Mouse (Mus musculus): ENCODE data around the gene Creb5.
A peak's percentile ranks its signal among the peaks of the same experiment; 100 is the strongest.

Gene Creb5

DNA sequence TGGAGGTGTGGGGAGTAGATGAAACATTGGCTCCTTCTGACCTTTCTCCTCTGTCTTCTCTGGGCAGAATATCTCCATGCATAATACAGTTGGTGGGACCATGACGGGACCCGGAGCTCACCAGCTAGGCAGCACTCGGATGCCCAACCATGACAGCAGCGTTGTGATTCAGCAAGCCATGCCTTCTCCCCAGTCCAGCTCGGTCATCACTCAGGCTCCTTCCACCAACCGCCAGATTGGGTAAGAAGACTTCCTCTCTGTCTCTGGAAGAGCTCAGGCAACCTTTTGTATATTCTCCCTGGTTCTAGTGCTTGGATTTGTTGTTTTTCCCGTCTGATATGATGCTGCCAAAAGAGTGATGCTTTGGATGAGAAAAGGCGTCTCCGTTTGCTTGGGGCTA, 160.4 kb downstream of the Creb5 start:
- DNase-seq: no peak

DNA sequence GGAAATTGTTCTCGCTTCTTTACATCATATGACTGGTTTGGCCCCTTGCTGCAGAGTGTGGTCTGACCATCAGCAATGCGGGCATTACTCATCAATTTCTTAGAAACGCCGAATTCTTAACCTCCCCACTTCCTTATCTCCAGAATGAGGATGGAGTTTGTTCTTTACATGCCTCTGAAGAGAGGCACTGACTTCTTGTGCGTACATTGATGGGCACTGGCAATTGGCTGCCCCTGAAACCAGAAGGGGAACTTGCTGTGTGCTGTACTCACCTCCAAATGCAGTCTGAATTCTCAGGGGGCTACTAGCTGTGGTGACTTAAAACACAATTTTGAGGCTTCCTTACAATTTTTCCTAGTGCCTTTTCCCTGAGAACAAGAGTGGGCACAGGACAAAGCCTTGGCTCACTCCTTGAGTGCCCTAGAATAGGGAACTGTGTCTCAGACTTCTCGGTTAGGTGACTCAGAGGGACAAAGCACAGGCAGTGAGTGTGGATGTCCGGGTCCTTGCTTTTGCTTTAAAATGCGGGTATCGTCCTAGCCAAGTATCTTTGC, 161.3 kb downstream of the Creb5 start:
- no peak for DNase-seq

DNA sequence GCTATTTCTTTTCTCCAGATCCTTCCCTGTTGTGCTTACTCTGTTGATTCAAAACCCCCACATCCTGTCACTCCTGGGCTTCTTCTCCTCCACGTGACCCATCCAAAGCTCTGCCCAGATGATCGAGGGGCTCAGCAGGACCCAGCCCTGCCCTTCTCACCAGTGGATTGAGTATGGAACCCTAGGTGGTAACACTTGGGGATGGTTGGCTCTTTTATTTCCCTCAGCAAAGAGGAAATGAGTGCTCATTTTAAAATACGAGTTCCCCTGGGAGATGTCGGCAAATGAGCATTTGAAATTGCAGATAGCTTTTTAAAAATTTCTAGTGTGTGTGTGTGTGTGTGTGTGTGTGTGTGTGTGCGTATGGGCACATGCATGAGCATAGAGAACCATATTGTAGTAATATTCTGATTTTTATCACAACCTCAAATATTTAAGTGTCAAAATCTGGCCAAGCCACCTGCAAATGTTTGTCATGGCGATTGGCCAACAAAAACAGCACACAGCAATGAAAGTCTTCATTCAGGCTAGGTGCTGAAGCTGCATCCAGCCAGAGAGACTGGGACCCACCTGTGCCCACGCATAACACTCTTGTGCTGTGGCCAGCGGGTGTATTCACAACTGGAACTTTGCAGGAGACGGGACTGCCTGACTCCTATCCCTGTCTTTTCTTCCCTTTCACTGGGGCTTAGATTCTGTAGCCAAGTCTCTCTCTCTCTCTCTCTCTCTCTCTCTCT, 162.5 kb downstream of the Creb5 start:
- DNase-seq: no peak

DNA sequence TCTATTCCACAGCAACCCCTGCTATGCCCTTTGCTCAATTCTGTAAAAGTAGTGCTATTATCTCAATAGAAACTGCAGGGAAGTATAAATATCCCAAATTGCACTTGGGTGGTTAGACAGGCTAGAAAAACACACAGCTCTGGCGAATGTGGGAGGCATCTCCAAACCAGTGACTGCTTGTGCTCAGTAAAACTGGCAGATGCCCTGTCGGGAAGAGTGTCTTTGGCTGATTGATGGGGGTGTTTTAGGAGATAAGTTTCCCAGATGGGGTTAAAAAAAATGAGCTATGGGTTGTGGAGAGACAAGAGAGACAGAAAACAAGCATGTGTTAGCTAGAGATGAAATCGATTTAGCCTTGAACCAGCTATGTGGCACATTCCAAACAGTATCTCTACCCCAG, 163.4 kb downstream of the Creb5 start:
- DNase-seq: no peak

DNA sequence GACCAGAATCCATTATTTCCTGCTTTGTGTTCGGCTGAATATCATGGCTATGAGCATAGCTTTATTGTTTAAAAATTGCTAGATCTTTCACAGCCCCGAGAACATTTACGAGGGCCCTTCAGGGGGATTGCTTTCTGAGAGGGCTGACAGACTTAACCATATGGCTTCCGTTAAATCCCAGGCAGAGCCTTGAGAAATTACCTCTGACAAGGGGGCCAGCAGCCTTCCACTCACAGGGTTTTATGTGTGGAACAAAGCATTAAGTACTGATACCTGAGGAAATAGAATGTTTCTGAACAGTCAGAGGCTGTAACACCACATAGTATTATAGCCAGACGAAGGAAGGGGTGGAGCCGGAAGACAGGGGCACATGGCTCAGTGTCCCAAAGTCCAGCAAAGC, 165.2 kb downstream of the Creb5 start:
- no peak for DNase-seq

DNA sequence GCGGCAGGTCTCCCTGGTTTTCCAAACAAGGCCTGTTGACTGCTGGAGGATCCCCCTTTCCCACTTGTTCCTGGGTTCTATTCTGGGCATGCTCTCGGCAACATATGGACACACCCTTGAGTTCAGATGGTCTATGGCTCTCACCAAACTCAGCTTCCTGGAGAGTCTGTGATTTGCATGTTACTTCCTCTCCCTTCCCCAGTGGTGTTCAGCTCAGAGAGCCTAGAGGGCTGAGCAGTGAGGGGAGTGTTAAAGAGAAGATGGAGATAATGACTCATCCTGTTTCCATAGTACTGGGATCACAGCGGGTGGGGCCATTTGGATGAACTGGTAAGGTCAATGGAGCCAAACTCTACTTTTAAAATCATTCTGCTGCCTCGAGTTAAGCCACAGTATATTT, 168.4 kb downstream of the Creb5 start:
- DNase-seq: no peak

DNA sequence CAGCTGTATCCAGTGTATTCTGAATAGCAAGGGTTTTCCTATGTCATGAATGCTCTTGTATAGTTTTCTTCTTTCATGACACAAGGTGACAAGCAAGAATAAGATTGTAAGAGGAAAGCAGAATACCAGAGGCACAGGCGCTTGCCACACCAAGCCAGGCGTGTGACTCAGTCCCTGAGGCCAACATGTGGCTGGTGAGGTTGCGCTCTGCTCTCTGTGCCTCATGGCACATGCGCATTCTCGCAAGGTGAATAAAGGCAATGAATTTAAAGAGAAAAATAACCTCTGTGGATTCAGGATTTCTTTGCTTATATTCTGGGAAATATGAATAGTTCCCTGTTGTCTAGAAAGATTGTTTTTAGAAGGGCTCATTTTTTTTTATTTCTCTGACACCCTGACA, 169.0 kb downstream of the Creb5 start:
- DNase-seq: no peak

DNA sequence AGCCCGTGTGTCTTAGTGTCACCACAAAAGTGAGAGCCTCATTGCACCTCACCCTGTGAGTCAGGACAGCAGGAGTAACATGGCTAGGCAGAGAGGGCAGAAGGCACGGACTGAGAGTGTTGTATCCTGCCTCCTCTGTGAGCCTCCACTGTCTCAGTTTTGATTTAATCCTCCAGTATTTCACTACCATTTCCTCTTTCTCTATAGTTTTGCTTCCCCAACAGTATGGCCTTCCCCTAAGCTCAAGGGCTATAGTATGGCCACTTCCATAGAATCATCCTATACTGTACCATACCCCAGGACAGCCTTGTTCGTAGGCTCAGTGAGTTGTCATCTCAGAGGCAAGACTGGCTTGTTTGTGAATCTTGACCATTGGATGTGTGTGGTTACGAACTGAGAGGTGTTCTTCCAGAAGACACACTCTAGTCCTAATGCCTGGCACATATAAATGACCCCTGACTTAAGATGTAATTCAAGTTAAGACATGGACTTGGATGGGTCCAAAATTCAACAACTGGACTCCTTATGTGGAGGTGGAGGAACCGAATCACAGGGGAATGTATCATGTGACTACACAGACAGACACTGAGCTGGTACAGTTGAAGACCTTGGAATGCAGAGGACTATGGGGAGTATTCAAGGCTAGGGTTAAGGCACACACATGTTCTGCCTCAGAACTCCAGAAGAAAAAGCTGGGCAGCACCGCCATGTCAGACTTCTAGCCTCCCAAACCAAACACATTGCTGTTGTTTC, 173.1 kb downstream of the Creb5 start:
- DNase-seq: no peak

DNA sequence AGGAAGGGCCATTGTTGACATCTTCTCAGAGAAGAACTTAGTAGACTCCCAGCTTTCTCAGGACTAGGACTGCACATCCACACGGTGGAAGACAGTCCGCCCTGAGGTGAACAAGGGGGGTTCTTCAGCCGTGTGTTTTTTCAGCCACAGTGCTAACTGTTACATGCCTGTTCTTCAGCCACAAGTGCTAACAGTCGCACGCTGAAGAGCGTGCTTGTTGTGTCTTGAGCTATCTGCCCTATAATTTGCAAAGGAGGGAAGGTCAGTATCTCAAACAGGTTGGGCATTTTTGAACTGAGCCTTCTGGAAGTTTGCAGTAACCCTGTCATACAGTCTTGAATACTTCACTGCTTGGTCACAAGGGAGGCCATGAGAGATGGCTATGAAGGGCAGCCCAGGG, 174.0 kb downstream of the Creb5 start:
- DNase-seq: no peak

DNA sequence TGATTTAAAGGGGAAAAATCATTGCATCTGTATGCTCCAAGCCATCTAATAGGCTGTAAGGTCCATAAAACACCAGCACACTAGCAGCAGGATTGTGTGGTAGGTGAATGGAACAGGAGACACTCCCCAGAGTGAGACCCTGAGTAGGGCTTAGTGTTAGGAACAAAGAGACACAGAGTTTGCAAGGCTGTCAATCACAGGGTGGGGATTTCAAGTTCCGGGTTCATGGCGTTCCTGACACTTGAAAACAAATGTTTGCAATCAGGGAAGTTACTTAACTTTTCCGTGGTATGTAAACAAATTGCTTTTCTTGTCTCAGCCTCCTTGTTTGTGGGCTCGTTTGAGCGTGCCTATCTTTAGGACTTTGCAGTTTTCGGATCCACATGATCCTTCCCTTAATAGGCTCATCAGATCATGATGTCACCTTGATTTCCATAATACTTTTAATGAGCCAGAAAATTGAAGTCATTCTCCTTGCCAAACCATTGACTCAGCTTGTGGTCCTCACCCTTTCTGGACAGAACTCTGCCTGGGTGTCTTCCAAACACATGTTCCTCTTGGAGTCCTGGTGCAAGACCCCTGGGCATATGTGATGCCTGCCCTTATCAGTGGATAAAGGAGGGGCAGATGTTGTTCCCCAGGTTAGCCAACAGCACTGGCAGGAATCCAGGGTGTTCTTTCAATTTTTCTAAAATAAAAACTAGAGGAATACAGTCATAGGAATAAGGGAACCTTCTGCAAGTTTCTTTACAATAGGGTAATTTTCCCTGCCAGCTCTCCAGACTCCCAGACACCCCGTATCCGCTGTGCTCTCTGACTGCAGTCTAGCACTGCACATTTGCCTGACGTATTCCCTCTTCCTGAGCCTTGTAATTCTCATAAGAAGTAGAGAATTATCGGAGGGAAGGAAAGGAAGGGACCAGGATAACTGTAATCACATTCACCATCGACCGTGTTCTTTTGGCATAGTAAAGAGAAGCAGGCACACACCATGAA, 175.0 kb downstream of the Creb5 start:
- no peak for DNase-seq

DNA sequence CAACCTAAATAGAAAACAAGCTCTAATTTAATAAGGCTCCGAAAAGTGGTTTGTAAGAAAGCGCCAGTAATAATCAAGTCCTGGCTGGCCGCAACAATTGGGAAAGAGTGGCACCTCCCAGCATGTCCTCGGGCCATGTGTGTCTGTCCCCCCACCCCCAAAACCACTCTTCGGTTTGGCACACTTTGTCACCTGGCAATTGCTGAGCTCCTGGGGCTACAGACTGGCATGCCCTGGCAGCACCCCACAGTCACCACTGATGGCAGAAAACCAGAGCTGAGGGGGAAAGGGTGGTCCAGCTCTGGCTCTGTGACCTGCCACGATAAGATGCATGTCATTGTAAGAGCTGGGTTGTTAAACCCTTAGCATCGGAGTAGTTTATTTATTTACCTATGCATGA, 175.7 kb downstream of the Creb5 start:
- DNase-seq: peak; percentile 8 to 15

DNA sequence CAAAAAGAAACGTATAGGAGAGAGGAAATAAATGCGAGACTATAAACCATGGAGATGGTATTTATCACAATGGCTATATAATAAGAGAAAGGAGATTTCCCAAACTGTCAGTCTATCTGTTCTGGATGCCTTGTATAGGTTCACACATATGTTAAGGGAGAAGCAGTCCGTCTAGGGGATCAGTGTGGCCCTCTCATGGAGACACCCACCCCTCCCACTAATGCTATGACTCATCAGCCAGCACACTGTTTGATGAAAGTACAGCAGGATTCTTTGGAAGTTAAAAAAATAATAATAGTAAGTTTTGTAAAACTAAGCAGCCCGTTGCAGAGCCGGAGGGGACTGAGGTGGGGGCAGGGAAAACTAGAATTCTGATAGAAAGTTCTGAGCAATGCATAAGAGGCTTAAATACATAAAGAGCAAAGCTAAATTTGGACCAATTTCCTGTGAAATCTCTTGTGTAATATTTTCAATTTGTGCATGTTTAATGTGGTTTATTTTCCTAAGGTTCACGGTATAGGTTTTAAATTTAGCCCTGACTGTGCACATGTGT, 176.3 kb downstream of the Creb5 start:
- no peak for DNase-seq

DNA sequence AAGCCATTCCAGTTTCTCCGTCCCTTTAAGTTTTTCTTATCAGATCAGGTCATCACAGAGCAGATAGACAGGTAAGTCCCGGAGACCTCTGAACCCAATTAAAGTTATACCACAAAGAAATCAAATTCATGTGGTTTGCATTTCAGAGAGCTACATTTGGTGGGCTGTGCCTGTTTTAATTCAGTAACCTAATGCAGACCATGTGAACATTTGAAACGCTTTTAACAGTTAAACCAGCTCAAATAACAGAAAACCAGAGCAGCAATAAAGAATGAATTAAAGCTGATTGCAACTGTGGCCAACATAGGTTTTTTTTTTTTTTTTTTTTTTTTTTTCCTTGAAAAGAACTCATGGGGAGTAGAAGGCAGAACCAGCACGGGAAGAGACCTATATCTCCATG, 182.1 kb downstream of the Creb5 start:
- no peak for DNase-seq

DNA sequence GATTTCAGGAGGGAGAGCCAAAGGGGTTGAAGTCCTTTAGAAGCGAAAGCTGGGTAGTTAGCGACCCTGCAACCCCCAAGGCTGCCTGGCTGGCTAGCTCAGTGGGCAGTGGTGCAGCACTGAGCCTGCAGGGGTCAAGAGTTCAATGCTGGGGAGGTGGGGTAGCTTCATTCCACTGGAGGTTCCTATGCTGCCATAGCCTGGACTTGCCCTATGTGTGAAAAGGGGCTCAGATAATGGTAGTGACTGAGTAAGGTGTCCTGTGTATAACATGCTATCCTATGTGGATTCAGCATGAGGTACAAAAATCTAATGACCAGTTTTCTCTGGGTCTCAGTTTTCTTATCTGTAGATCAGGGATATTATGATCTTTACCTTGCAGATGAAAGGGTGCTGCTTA, 182.6 kb downstream of the Creb5 start:
- DNase-seq: no peak

DNA sequence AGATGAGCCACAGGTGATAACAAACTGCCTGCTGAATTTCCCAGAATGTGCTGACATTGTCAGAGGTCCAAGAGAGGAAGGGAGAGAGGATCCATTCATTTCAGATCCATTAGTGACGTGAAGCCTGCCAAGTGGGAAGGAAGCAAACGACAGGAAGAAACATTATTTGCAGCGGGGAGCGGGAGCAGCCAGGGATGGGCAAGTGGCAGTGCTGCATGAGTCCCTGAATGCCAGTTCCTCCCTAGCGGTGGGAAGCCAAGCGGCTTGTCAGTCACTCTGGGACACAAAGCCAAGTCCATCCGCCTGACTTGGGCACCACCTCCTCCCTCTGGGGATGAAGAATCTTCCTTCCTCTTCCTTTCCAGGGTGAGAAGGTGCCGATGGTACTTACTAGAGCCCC, 183.5 kb downstream of the Creb5 start:
- DNase-seq: peak; percentile 65 to 78

DNA sequence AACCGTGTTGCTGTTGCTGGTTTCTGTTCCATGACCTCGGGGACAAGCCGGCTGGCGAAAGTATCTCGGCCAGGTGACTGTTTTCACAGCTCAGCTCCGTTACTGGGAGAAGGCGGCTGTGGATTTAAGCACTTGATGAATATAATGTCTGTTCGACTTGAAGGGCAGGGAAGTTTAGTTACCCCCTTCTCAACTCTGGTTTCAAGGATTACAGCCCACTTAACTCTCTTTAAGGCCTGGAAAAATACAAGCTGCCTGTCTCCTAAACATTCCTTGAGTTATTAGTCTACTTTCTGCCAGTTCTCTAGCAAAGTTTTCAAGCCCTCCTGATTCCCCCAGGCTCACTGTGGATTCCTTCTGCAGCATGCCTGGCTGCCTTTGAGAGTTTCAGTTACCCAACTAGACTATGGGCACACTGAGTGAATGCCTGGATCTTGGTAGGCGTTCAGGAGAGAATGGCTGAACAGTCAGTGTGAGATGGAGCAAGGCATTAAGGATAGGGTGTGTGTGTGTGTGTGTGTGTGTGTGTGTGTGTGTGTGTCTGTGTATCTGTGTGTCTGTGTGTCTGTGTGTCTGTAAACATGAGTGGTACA, 184.0 kb downstream of the Creb5 start:
- DNase-seq: no peak

DNA sequence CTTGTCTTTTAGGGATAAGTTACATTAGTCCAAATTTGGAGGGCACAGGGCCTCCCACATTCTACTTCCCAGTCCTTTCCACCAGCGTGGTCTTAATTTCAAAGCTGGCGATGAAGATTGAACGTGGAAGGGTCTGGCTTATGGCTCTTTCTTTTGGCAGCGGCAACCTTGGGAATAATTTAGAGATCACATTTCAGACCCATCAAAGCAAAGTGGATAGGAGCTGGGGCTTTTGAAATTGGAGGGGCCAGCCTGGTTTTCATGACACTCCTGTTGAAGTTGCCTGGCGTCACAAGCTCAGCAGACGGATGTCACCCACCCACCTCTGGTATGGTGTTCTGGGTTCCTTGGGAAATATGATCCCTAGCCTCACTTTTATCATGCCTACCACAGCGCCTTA, 185.7 kb downstream of the Creb5 start:
- no peak for DNase-seq

DNA sequence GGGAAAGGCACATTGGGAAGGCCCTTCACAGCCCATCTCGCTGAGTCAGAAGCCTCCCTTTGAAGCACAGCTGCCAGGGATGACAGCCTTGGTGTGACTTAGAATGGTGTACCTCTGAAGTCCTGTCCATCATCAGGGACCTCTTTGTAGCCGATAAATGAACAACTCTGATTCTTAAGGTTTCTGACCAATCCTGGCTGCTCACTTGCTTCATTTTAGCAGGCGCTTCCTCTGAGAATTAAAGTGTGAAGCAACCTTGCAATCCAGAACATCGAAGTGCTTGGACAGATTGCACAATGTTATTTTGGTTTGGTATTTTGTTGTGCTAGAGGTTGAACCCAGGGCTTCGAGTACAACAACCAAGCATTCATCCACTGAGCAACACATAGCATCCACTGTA, 190.4 kb downstream of the Creb5 start:
- DNase-seq: no peak

DNA sequence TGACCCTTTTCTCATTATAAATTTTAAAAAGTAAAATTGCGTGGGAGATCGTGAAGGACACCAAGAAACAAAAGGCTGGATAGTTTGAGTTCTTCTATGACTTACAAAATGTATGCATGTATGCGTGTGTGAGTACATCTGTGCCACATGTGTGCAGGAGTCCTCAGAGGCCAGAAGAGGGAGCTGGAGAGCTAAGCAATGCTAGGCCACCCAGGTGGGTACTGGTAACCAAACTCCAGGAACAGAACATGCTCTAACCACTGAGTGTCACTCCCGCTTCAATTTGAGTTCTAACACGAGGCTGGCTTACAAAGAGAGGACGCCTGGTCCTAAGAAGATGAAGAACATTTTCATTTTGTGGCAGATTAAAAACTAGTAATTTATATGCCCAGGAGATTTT, 203.8 kb downstream of the Creb5 start:
- DNase-seq: no peak

DNA sequence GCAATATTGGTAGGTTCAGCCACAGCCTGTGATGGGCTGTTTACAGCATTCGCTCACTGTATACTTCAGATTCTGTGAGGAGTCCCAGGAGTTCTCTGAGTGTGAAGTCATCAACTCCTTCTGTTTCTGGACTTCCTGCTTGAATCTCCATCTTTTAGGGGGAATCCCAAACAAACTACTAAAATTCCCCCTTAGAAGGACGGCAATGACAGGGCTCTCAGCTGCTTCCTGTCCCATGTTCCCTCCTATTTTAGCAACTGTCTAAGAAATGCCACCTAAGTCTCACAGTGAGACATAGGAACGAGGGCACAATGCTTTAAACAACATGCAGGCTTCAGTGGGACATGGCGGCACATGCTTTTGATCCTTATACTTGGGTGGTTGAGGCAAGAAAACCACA, 204.3 kb downstream of the Creb5 start:
- no peak for DNase-seq

DNA sequence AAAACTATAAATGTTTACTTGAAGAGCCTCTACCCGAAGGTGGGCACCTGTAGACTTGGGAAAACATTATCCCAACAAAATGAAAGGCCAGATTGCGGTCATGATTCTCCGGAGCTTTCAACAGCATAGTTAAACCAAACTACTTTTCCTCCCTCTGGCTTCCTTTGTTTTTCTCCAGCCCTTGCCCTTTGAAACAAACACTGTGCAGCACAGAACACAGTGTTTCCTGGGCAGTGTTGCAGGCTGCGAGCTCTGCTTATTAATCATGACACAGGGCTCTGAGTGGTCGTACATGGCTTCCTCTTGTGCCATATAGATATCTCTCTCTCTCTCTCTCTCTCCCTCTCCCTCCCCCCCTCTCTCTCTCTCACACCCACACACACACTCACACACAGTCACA, 206.8 kb downstream of the Creb5 start:
- DNase-seq: no peak

DNA sequence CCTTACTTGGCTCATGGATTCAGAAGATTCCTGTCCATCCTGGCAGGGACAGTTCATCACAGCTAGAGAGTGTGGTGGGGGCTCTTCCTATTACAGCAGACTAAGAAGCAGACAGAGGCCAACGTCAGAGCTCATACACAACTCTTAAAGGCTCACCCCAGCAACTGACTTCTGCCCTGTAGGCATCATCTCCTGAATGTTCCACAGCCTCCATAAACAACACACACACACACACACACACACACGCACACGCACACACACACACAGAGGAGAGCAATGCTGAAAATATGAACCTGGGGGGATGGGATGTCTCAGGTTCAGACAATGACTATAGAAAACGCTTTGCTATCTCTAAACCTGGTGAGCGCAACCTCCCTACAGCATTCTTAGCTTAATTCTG, 208.6 kb downstream of the Creb5 start:
- DNase-seq: no peak

All from cerebellum, adult 18-20 months (tissue).